Mouse (Mus musculus): ENCODE measurements around the gene Pdgfb. TPM values are rescaled to one million over a fixed set of nuclear protein-coding genes. Genes with fewer than 3 reads are reported as not detected.

The Pdgfb gene
- polyA plus RNA-seq, 1 experiment from 2014 or later: 2.2 TPM

GRCm38 (mm10) chr15:79994566-79994965 is 20.2 kb downstream of the Pdgfb start:
- no peaks in the 10 kb centered on the region for H3K9me3 ChIP-seq (ENCODE audit: control insufficient read depth, low read length)
- no peaks in the 10 kb centered on the region for H3K27me3 ChIP-seq (ENCODE audit: control insufficient read depth, insufficient read depth, low read length)
- no peaks in the 10 kb centered on the region for H3K36me3 ChIP-seq (ENCODE audit: control insufficient read depth, insufficient read depth, low read length)
- ATAC-seq (ENCODE audit: insufficient read depth, low FRiP score, low TSS enrichment) (no peak), DNase-seq (ENCODE audit: low spot score) (no peak)
- H3K27ac ChIP-seq (ENCODE audit: low read depth, low read length): no peak overlapping the region
- no peaks in the 10 kb centered on the region for H3K4me1 ChIP-seq (ENCODE audit: control insufficient read depth, insufficient read depth, low read length)
- no peak overlapping the region for H3K9ac ChIP-seq (ENCODE audit: low read length)
- no peak overlapping the region for H3K4me2 ChIP-seq (ENCODE audit: low read depth)
- WGBS: 82% methylated on average over 4 of the region's 4 CpGs
- H3K4me3 ChIP-seq (ENCODE audit: low read depth, low read length): no peak overlapping the region

GRCm38 (mm10) chr15:79986182-79986581 is 28.6 kb downstream of the Pdgfb start:
- Histone ChIP-seq H3K36me3 (ENCODE audit: control insufficient read depth, insufficient read depth, low read length) (no peaks in the 10 kb centered on the region), H3K27ac (ENCODE audit: low read depth, low read length) (no peak overlapping the region), H3K4me2 (ENCODE audit: low read depth) (no peak overlapping the region), H3K4me1 (ENCODE audit: control insufficient read depth, insufficient read depth, low read length) (no peaks in the 10 kb centered on the region), H3K4me3 (ENCODE audit: low read depth, low read length) (no peak overlapping the region), H3K9ac (ENCODE audit: low read length) (no peak overlapping the region), H3K9me3 (ENCODE audit: control insufficient read depth, low read length) (no peaks in the 10 kb centered on the region), H3K27me3 (ENCODE audit: control insufficient read depth, insufficient read depth, low read length) (no peaks in the 10 kb centered on the region)
- DNase-seq (ENCODE audit: low spot score) (no peak), ATAC-seq (ENCODE audit: insufficient read depth, low FRiP score, low TSS enrichment) (no peak)
- WGBS: 80% methylated on average over 8 of the region's 8 CpGs

DNA sequence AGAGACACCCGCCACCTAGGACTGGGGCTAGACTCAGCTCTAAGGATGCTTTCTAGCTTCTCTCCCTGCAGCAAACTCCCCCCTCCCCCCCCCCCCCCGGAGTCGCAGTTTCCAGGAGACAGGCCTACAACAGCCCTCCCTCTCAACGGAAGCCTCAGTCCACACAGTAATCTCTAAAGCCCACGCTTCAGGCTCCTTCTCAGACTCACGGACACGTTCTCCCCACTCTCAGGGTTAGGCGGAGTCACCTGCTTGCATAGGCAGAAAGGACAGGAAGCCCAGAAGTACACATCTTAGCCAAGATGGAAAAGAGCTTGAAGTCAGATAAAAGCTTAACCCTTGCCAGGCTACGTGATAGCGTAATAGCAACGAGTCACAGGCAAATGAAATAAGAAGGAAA is 29.3 kb downstream of the Pdgfb start:
- no peaks in the 10 kb centered on the region for H3K9me3 ChIP-seq (ENCODE audit: control insufficient read depth, low read length)
- no peak for DNase-seq (ENCODE audit: low spot score)
- H3K4me3 ChIP-seq (ENCODE audit: low read depth, low read length): no peak overlapping the region
- no peak overlapping the region for H3K27ac ChIP-seq (ENCODE audit: low read depth, low read length)
- no peaks in the 10 kb centered on the region for H3K36me3 ChIP-seq (ENCODE audit: control insufficient read depth, insufficient read depth, low read length)
- 83% methylated on average over 9 of the region's 11 CpGs for WGBS
- no peak overlapping the region for H3K4me2 ChIP-seq (ENCODE audit: low read depth)
- no peak overlapping the region for H3K9ac ChIP-seq (ENCODE audit: low read length)
- no peaks in the 10 kb centered on the region for H3K4me1 ChIP-seq (ENCODE audit: control insufficient read depth, insufficient read depth, low read length)
- no peaks in the 10 kb centered on the region for H3K27me3 ChIP-seq (ENCODE audit: control insufficient read depth, insufficient read depth, low read length)
- no peak for ATAC-seq (ENCODE audit: insufficient read depth, low FRiP score, low TSS enrichment)

DNA sequence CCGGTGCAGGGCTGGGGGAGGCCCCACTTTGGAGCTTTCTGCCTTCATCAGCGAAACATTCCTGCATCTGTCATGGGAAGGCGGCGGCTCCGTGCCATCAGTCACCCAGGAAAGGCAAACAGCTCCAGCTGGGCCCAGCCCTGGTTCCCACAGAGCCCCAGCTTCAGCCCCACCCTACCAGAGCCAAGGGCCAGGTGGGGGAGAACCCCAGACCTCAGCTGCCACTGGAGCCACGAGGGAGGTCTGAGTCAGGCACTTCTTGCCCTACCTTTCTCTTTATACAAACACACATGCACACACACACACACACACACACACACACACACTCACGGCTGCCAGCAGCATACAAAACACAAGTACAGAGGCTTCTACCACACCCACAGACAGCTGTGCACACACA is 30.6 kb downstream of the Pdgfb start:
- H3K4me1 ChIP-seq (ENCODE audit: control insufficient read depth, insufficient read depth, low read length): no peaks in the 10 kb centered on the region
- ATAC-seq (ENCODE audit: insufficient read depth, low FRiP score, low TSS enrichment) (no peak), DNase-seq (ENCODE audit: low spot score) (no peak)
- H3K4me2 ChIP-seq (ENCODE audit: low read depth): no peak overlapping the region
- no peaks in the 10 kb centered on the region for H3K27me3 ChIP-seq (ENCODE audit: control insufficient read depth, insufficient read depth, low read length)
- no peaks in the 10 kb centered on the region for H3K9me3 ChIP-seq (ENCODE audit: control insufficient read depth, low read length)
- 42% methylated on average over 7 of the region's 7 CpGs for WGBS
- no peaks in the 10 kb centered on the region for H3K36me3 ChIP-seq (ENCODE audit: control insufficient read depth, insufficient read depth, low read length)
- H3K27ac ChIP-seq (ENCODE audit: low read depth, low read length): no peak overlapping the region
- H3K4me3 ChIP-seq (ENCODE audit: low read depth, low read length): no peak overlapping the region
- H3K9ac ChIP-seq (ENCODE audit: low read length): no peak overlapping the region

DNA sequence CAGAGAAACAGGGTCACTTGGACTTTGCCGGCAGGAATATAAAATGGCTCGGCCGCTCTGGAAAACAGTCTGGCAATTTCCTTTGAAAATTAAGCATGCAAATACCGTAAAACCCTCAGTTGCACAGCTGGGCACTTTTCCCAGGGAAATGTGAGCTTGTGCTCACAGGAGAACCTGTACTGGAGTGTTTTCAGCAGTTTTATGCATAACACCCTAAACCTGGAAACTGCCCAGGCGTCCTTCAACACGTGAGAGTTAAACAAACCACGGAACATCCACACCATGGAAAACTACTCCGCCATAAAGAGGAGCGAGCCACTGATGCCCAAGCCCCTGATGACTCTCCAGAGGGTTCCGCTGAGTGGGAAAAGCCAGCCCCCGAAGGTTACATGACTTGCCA is 34.1 kb downstream of the Pdgfb start:
- WGBS: 82% methylated on average over 11 of the region's 11 CpGs
- no peak overlapping the region for H3K9ac ChIP-seq (ENCODE audit: low read length)
- no peaks in the 10 kb centered on the region for H3K27me3 ChIP-seq (ENCODE audit: control insufficient read depth, insufficient read depth, low read length)
- no peak overlapping the region for H3K4me2 ChIP-seq (ENCODE audit: low read depth)
- H3K27ac ChIP-seq (ENCODE audit: low read depth, low read length): no peak overlapping the region
- H3K4me3 ChIP-seq (ENCODE audit: low read depth, low read length): no peak overlapping the region
- no peaks in the 10 kb centered on the region for H3K36me3 ChIP-seq (ENCODE audit: control insufficient read depth, insufficient read depth, low read length)
- DNase-seq (ENCODE audit: low spot score) (no peak), ATAC-seq (ENCODE audit: insufficient read depth, low FRiP score, low TSS enrichment) (no peak)
- H3K9me3 ChIP-seq (ENCODE audit: control insufficient read depth, low read length): no peaks in the 10 kb centered on the region
- no peaks in the 10 kb centered on the region for H3K4me1 ChIP-seq (ENCODE audit: control insufficient read depth, insufficient read depth, low read length)

DNA sequence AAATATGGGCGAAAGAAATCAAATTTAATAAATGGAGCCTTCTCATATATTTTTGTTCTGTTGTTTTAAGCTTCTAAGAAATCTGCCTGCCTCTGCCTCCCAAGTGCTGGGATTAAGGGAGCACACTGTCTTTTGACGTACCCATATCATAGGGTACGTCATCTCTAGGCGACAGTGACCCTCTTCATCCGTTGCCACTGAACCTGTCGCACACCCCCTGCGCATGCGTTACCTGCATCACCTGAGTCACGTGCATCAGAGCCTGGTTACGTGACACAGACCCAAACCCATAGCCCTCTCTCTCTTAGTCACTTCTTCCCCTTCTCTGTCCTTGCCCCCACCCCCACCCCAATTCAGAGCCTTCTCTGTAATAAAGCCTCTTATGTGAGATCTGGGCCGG is 42.6 kb downstream of the Pdgfb start:
- Histone ChIP-seq H3K4me1 (ENCODE audit: control insufficient read depth, insufficient read depth, low read length) (no peaks in the 10 kb centered on the region), H3K4me3 (ENCODE audit: low read depth, low read length) (no peak overlapping the region), H3K27me3 (ENCODE audit: control insufficient read depth, insufficient read depth, low read length) (no peaks in the 10 kb centered on the region), H3K36me3 (ENCODE audit: control insufficient read depth, insufficient read depth, low read length) (no peaks in the 10 kb centered on the region), H3K4me2 (ENCODE audit: low read depth) (no peak overlapping the region), H3K9me3 (ENCODE audit: control insufficient read depth, low read length) (no peaks in the 10 kb centered on the region), H3K9ac (ENCODE audit: low read length) (no peak overlapping the region), H3K27ac (ENCODE audit: low read depth, low read length) (no peak overlapping the region)
- ATAC-seq (ENCODE audit: insufficient read depth, low FRiP score, low TSS enrichment): no peak
- DNase-seq (ENCODE audit: low spot score): no peak
- WGBS: 93% methylated on average over 11 of the region's 11 CpGs

DNA sequence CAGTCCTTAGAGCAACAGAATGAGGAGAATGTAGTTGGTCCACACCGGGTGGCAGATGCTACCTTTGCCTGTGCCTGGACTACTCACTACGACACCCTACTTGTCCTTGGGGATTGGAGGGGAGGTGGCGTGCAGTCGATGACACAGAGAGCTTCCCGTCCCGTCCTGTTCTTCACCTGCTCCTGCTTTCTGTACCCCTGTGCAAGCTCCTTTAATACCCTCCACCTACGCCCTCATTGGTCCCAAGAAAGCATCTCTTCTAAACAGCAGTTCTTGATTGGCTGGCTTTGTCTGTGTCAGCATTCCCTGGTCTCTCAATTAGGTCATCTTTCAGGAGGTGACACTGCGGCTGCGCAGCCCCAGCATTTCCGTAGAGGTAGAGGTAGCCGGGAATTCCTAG is 43.8 kb downstream of the Pdgfb start, which contains the start of gene Cbx7:
Cbx7 (minus strand) TSS at position 180 of the 400 bp plus-strand sequence.
- ATAC-seq (ENCODE audit: insufficient read depth, low FRiP score, low TSS enrichment) (no peak), DNase-seq (ENCODE audit: low spot score) (no peak)
- Histone ChIP-seq H3K27ac (ENCODE audit: low read depth, low read length) (no peak within 1 kb of the TSS), H3K9ac (ENCODE audit: low read length) (no peak within 1 kb of the TSS), H3K9me3 (ENCODE audit: control insufficient read depth, low read length) (no peaks in the 10 kb centered on the region), H3K27me3 (ENCODE audit: control insufficient read depth, insufficient read depth, low read length) (no peaks in the 10 kb centered on the region), H3K4me2 (ENCODE audit: low read depth) (no peak within 1 kb of the TSS), H3K4me3 (ENCODE audit: low read depth, low read length) (no peak within 1 kb of the TSS), H3K36me3 (ENCODE audit: control insufficient read depth, insufficient read depth, low read length) (no peaks in the 10 kb centered on the region), H3K4me1 (ENCODE audit: control insufficient read depth, insufficient read depth, low read length) (no peaks in the 10 kb centered on the region)
- 94% methylated on average over 11 of the region's 11 CpGs for WGBS

DNA sequence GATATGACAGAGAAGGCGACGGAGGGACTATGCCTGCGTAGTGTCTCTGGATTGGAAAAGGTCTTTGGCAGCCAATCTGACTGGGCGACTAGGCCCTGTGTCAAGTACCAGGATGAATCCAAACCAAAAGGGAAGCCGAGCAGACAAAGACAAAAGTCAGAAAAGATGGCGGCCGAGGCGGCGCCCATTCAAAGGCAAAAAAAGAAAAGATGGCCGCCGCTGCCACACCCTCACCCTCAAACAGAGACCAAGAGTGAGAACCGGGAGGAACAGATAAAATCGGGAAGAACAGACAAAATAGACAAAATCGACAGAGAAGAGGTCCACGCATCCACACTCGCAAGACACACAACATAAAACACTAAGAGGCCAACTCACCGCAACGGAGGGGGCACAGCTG is 44.3 kb downstream of the Pdgfb start:
- Histone ChIP-seq H3K9ac (ENCODE audit: low read length) (no peak overlapping the region), H3K27me3 (ENCODE audit: control insufficient read depth, insufficient read depth, low read length) (no peaks in the 10 kb centered on the region), H3K36me3 (ENCODE audit: control insufficient read depth, insufficient read depth, low read length) (no peaks in the 10 kb centered on the region), H3K27ac (ENCODE audit: low read depth, low read length) (no peak overlapping the region), H3K4me2 (ENCODE audit: low read depth) (no peak overlapping the region), H3K4me3 (ENCODE audit: low read depth, low read length) (no peak overlapping the region), H3K4me1 (ENCODE audit: control insufficient read depth, insufficient read depth, low read length) (no peaks in the 10 kb centered on the region), H3K9me3 (ENCODE audit: control insufficient read depth, low read length) (no peaks in the 10 kb centered on the region)
- ATAC-seq (ENCODE audit: insufficient read depth, low FRiP score, low TSS enrichment) (no peak), DNase-seq (ENCODE audit: low spot score) (no peak)
- WGBS: 96% methylated on average over 18 of the region's 18 CpGs

GRCm38 (mm10) chr15:79967346-79967745 is 47.4 kb downstream of the Pdgfb start:
- no peaks in the 10 kb centered on the region for H3K9me3 ChIP-seq (ENCODE audit: control insufficient read depth, low read length)
- WGBS: 72% methylated on average over 6 of the region's 6 CpGs
- no peak overlapping the region for H3K4me2 ChIP-seq (ENCODE audit: low read depth)
- no peak overlapping the region for H3K4me3 ChIP-seq (ENCODE audit: low read depth, low read length)
- DNase-seq (ENCODE audit: low spot score): no peak
- no peaks in the 10 kb centered on the region for H3K27me3 ChIP-seq (ENCODE audit: control insufficient read depth, insufficient read depth, low read length)
- no peak overlapping the region for H3K27ac ChIP-seq (ENCODE audit: low read depth, low read length)
- H3K4me1 ChIP-seq (ENCODE audit: control insufficient read depth, insufficient read depth, low read length): no peaks in the 10 kb centered on the region
- no peak overlapping the region for H3K9ac ChIP-seq (ENCODE audit: low read length)
- no peaks in the 10 kb centered on the region for H3K36me3 ChIP-seq (ENCODE audit: control insufficient read depth, insufficient read depth, low read length)
- ATAC-seq (ENCODE audit: insufficient read depth, low FRiP score, low TSS enrichment): no peak
